Mouse (Mus musculus) brain, embryonic 14.5 days (tissue): ENCODE data around the gene Fam43a.

ENCODE experiments used
- CTCF ChIP-seq: fragments of 200-500 bp; IDR thresholded peaks from 2 replicates; pipeline ENCODE4 v1.5.1; 2012; ENCODE audit warnings: inconsistent platforms, mild to moderate bottlenecking, moderate library complexity, borderline replicate concordance; ENCODE audit not compliant: insufficient read depth, insufficient read length; ENCODE audit errors: extremely low read depth
- POLR2A ChIP-seq: fragments of 200-500 bp; IDR thresholded peaks from 2 replicates; pipeline ENCODE4 v1.6.1; 2012; ENCODE audit warnings: mild to moderate bottlenecking, inconsistent platforms, borderline replicate concordance; ENCODE audit not compliant: poor library complexity, insufficient read depth, insufficient read length, severe bottlenecking; ENCODE audit errors: extremely low read depth

DNA sequence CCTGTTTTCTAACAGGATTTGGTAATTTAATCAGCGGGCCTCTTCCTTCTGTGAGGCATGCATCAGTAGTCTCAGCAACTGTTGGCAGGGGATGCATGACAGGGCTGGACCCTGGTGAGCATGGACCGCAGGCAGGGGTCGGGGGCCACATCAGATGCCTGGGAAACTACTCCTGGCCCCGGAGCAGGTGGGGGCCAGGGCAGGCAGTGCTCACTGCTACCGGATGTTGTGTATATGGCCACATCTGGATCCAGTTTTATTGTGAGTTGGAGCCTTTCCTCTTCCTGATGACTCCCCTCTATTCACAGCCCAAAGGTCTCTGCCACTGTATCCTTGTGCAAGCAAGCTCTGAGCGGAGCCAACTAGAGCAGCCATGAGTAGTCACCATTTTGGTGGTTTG lies 6.0 kb downstream of the Fam43a start:
- TF ChIP-seq POLR2A (no peak), CTCF (no peak)
